Mouse (Mus musculus): ENCODE results near the gene Phgdh.

The Phgdh gene

DNA sequence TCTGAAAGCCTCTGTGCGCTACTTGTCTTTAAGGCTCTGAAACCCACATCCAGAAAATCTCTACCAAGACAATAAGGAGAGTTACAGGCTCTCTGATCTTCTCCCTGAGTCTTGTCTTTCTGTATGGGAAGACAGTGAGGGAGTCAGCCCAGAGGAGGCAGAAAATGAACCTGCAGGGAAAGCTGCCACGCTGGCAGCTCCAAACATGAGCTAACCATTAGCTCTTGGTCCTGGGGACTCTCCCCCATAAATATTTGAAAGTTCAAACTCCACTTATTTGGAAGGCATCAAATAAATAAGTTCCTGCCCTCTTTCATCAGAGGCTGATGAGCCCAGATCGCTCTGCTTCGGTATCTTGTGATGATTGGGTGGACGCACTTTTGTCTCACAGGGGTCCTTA is 56.6 kb downstream of the Phgdh start:
- no peak for DNase-seq

- DNase-seq: no peak
These were observed 57.4 kb downstream of the Phgdh start for GRCm38 (mm10) chr3:98282422-98282821.

DNA sequence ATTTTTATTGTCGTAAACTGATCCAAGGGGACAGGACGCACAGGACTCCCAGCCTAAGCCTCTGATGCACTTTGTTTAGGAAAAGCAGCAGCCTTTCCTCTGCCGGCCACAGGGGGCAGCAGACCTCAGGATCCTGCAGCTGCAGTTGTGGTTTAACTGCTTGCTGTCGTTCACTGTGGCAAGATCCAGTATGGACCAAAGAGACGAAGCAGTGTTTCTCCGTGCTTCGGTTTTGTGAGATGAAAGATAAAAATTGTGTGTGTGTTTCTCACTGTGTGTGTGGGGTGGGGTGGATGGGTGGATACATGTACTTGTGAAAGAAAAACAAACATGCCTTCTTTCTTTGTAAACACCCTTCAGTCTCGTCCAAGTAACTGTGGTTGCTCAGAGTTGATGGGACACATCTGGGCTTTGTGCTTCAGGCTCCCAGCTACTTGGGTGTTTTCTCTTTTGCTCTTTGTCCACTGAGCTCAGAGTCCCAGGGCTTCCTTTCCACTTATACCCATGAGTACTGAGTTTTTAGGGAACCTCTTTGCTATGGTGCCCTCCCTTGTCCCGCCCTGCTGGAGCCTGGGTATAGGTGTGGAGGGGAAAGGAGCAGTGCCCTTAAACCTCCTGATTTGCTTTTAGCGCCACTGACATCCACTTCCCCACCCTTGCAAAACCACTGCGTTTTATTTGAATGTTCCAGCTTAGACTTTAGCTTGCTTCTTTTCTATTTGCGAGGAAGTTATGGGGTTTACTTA is 58.7 kb downstream of the Phgdh start:
- peak; percentile 64 to 67 for DNase-seq

GRCm38 (mm10) chr3:98280204-98280932 is 59.4 kb downstream of the Phgdh start, which contains the start of gene Hmgcs2:
Hmgcs2 (plus strand) TSS chr3:98280435.
- DNase-seq: no peak

- no peak for DNase-seq
These were observed 60.1 kb downstream of the Phgdh start for GRCm38 (mm10) chr3:98279682-98280081.

GRCm38 (mm10) chr3:98273623-98274398 is 66.0 kb downstream of the Phgdh start:
- no peak for DNase-seq

DNA sequence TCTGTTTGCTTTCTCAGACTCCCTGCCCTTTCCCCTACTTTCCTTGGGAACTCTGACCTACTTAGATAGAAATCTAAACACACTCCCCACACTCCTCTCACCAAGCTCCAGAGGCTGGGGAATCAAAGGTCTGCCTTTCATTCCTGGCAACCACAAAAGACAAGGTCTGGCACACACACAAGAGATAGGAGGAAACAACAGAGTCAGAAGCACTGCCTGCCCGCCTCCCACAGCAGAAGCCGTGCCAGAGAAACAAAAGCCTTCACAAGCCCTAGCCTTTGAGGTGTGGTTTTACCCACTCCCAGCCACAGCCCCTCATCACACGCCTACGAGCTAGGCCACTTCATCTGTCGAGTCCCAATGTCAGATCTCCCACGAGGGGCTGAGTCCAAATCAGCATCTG is 72.5 kb downstream of the Phgdh start:
- no peak for DNase-seq

All from B cell, adult 2 months (primary cell).